Mouse (Mus musculus): ENCODE measurements around the gene Tagln. TPM values are rescaled to one million over a fixed set of nuclear protein-coding genes. Genes with fewer than 3 reads are reported as not detected.

Tagln gene
- polyA plus RNA-seq, 1 experiment from 2014 or later, result 13.5 TPM

GRCm38 (mm10) chr9:45931958-45932357, 3.9 kb downstream of the Tagln start:
- Histone ChIP-seq H3K4me3 (ENCODE audit: low read depth, low read length) (no peak overlapping the region), H3K9ac (ENCODE audit: low read length) (no peak overlapping the region), H3K9me3 (ENCODE audit: control insufficient read depth, low read length) (no peaks in the 10 kb centered on the region), H3K27me3 (ENCODE audit: control insufficient read depth, insufficient read depth, low read length) (no peaks in the 10 kb centered on the region), H3K4me2 (ENCODE audit: low read depth) (no peak overlapping the region), H3K27ac (ENCODE audit: low read depth, low read length) (no peak overlapping the region), H3K36me3 (ENCODE audit: control insufficient read depth, insufficient read depth, low read length) (peaks cover 6% of the 10 kb centered on the region), H3K4me1 (ENCODE audit: control insufficient read depth, insufficient read depth, low read length) (0 out of 2 replicates have a peak, but pooled peaks cover 3% of the 10 kb centered on the region)
- no peak for ATAC-seq (ENCODE audit: insufficient read depth, low FRiP score, low TSS enrichment)
- DNase-seq (ENCODE audit: low spot score), result no peak
- 84% methylated on average over 1 of the region's 1 CpGs for WGBS

DNA sequence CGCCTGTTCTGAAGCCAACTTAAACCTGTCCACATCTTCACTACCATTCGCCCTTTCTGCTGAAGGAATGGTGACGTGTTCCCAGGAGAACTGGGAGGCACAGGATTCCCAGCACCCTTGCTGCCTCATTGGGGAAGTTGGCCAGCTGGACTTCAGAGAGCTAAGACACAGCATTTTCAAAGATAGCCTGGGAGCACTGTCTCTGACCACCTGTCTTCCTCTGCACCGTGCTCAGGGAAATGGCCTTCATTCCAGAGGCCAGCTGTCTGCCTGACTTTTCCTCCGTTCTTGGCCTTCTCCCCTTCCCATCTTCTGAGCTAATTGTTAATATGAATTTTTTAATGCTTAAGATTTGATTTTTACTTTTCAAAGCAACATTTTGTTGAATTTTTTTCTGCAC, 6.6 kb downstream of the Tagln start:
- Histone ChIP-seq H3K9ac (ENCODE audit: low read length) (no peak overlapping the region), H3K4me2 (ENCODE audit: low read depth) (no peak overlapping the region), H3K4me3 (ENCODE audit: low read depth, low read length) (no peak overlapping the region), H3K27ac (ENCODE audit: low read depth, low read length) (no peak overlapping the region), H3K4me1 (ENCODE audit: control insufficient read depth, insufficient read depth, low read length) (no peaks in the 10 kb centered on the region), H3K27me3 (ENCODE audit: control insufficient read depth, insufficient read depth, low read length) (no peaks in the 10 kb centered on the region), H3K36me3 (ENCODE audit: control insufficient read depth, insufficient read depth, low read length) (peaks cover 6% of the 10 kb centered on the region), H3K9me3 (ENCODE audit: control insufficient read depth, low read length) (no peaks in the 10 kb centered on the region)
- DNase-seq (ENCODE audit: low spot score) (no peak), ATAC-seq (ENCODE audit: insufficient read depth, low FRiP score, low TSS enrichment) (no peak)
- WGBS, result 91% methylated on average over 5 of the region's 5 CpGs

- H3K27me3 ChIP-seq (ENCODE audit: control insufficient read depth, insufficient read depth, low read length), result no peaks in the 10 kb centered on the region
- no peak overlapping the region for H3K4me2 ChIP-seq (ENCODE audit: low read depth)
- H3K9ac ChIP-seq (ENCODE audit: low read length), result no peak overlapping the region
- DNase-seq (ENCODE audit: low spot score), result no peak
- H3K27ac ChIP-seq (ENCODE audit: low read depth, low read length), result no peak overlapping the region
- H3K4me1 ChIP-seq (ENCODE audit: control insufficient read depth, insufficient read depth, low read length), result no peaks in the 10 kb centered on the region
- no peaks in the 10 kb centered on the region for H3K9me3 ChIP-seq (ENCODE audit: control insufficient read depth, low read length)
- ATAC-seq (ENCODE audit: insufficient read depth, low FRiP score, low TSS enrichment), result no peak
- 76% methylated on average over 1 of the region's 1 CpGs for WGBS
- H3K36me3 ChIP-seq (ENCODE audit: control insufficient read depth, insufficient read depth, low read length), result no peaks in the 10 kb centered on the region; the same call in 1 of the 2 replicates
- no peak overlapping the region for H3K4me3 ChIP-seq (ENCODE audit: low read depth, low read length)
Measured at GRCm38 (mm10) chr9:45919895-45920294, 16.0 kb downstream of the Tagln start.

DNA sequence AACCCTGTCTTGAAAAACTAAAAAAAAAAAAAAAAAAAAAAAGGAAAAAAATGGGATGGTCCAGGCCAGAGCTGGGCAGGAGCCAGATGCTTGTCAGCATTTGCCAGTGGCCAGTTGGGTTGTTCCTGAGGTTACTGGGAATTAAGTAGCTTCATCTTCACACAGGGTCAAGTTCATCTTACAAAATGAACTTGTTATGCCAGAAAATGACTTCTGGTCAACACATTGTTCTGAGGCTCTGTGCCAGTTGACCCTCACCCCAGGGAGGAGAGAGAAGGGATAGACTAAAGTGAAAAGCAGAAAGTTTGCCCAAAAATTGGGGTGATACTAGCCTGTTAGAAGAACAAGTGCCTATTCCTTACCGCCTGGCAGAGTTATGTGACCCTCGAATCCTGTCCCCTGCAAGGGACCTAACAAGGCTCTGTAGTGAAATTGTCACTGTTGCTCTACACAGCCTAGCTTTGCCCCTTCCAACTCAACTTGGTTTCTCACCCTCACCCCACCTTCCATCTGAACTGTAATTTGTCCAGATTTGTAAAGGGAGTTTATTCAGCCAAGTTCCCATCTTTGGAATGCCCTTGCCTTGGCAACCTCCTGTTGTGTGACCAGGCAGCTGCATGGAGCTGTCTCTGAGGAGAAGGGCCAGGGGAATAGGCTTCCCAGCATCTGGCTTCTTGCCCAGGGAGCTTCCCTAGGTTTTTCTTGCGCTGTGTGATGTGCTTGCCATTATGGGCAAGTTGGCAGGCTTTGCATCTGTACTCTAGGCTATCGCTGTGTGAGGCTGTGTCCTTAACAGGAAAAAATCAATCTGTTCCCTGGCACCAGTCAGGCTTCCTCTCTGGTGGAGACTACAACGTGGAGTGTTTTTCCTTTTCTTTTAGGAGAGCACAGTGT, 18.6 kb downstream of the Tagln start:
- WGBS, result 89% methylated on average over 5 of the region's 5 CpGs
- Histone ChIP-seq H3K36me3 (ENCODE audit: control insufficient read depth, insufficient read depth, low read length) (peaks cover 2% of the 10 kb centered on the region; the same call in 1 of the 2 replicates), H3K4me3 (ENCODE audit: low read depth, low read length) (no peak overlapping the region), H3K27ac (ENCODE audit: low read depth, low read length) (no peak overlapping the region), H3K9ac (ENCODE audit: low read length) (no peak overlapping the region), H3K27me3 (ENCODE audit: control insufficient read depth, insufficient read depth, low read length) (no peaks in the 10 kb centered on the region), H3K4me2 (ENCODE audit: low read depth) (no peak overlapping the region), H3K9me3 (ENCODE audit: control insufficient read depth, low read length) (no peaks in the 10 kb centered on the region), H3K4me1 (ENCODE audit: control insufficient read depth, insufficient read depth, low read length) (no peaks in the 10 kb centered on the region)
- ATAC-seq (ENCODE audit: insufficient read depth, low FRiP score, low TSS enrichment) (no peak), DNase-seq (ENCODE audit: low spot score) (no peak)

DNA sequence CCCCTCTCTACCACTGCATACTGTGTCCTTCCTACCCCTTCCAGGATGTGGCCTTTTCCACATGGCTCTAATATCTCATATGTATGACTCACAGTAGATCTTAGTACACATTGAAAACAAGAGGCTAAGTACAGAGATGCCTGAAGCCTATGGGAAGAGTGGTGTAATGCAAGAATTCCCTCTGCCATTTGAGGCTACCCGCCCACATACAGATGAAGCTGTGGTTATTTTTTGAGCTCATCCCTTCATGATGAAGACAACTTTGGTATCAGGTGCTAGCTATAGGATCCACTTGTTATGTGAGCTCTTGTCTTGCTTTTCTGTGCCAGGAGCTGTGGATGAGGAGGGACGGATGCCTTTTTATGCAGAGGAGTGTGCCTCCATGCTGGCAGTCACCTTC, 20.2 kb downstream of the Tagln start:
- Histone ChIP-seq H3K36me3 (ENCODE audit: control insufficient read depth, insufficient read depth, low read length) (peaks cover 2% of the 10 kb centered on the region; the same call in 1 of the 2 replicates), H3K4me2 (ENCODE audit: low read depth) (no peak overlapping the region), H3K4me3 (ENCODE audit: low read depth, low read length) (no peak overlapping the region), H3K4me1 (ENCODE audit: control insufficient read depth, insufficient read depth, low read length) (no peaks in the 10 kb centered on the region), H3K9me3 (ENCODE audit: control insufficient read depth, low read length) (no peaks in the 10 kb centered on the region), H3K27ac (ENCODE audit: low read depth, low read length) (no peak overlapping the region), H3K9ac (ENCODE audit: low read length) (no peak overlapping the region), H3K27me3 (ENCODE audit: control insufficient read depth, insufficient read depth, low read length) (no peaks in the 10 kb centered on the region)
- no peak for ATAC-seq (ENCODE audit: insufficient read depth, low FRiP score, low TSS enrichment)
- WGBS, result 95% methylated on average over 2 of the region's 2 CpGs
- DNase-seq (ENCODE audit: low spot score), result no peak

DNA sequence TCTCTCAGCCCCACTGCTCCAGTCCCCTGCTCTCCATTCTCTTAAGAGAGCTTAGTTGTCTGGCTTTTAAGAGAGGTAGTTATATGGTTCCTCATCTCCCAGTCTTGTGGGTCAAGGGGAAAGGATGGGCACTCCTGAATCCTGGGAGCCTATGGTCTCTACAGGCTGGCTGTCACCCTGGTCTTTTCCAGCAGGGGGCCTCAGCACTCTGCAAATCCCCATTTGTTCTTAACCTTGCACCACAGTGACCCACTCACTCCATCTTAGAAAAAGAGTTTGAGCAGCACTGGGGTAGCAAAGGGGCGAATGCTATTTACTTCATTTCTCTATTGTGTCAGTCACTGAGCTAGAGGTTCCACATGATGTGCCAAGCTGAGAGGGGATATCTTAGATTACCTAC, 24.2 kb downstream of the Tagln start:
- H3K4me1 ChIP-seq (ENCODE audit: control insufficient read depth, insufficient read depth, low read length), result peaks cover 7% of the 10 kb centered on the region
- H3K36me3 ChIP-seq (ENCODE audit: control insufficient read depth, insufficient read depth, low read length), result peaks cover 7% of the 10 kb centered on the region; the same call in 1 of the 2 replicates
- no peaks in the 10 kb centered on the region for H3K27me3 ChIP-seq (ENCODE audit: control insufficient read depth, insufficient read depth, low read length)
- ATAC-seq (ENCODE audit: insufficient read depth, low FRiP score, low TSS enrichment), result no peak
- H3K4me2 ChIP-seq (ENCODE audit: low read depth), result no peak overlapping the region
- H3K9me3 ChIP-seq (ENCODE audit: control insufficient read depth, low read length), result no peaks in the 10 kb centered on the region
- no peak overlapping the region for H3K27ac ChIP-seq (ENCODE audit: low read depth, low read length)
- no peak overlapping the region for H3K9ac ChIP-seq (ENCODE audit: low read length)
- 87% methylated on average over 1 of the region's 1 CpGs for WGBS
- peak; percentile 44 for DNase-seq (ENCODE audit: low spot score)
- no peak overlapping the region for H3K4me3 ChIP-seq (ENCODE audit: low read depth, low read length)

- Histone ChIP-seq H3K36me3 (ENCODE audit: control insufficient read depth, insufficient read depth, low read length) (peaks cover 7% of the 10 kb centered on the region; the same call in 1 of the 2 replicates), H3K27me3 (ENCODE audit: control insufficient read depth, insufficient read depth, low read length) (no peaks in the 10 kb centered on the region), H3K4me1 (ENCODE audit: control insufficient read depth, insufficient read depth, low read length) (peaks cover 7% of the 10 kb centered on the region), H3K9ac (ENCODE audit: low read length) (no peak overlapping the region), H3K27ac (ENCODE audit: low read depth, low read length) (no peak overlapping the region), H3K9me3 (ENCODE audit: control insufficient read depth, low read length) (no peaks in the 10 kb centered on the region), H3K4me3 (ENCODE audit: low read depth, low read length) (no peak overlapping the region), H3K4me2 (ENCODE audit: low read depth) (no peak overlapping the region)
- DNase-seq (ENCODE audit: low spot score), result no peak
- no peak for ATAC-seq (ENCODE audit: insufficient read depth, low FRiP score, low TSS enrichment)
- 86% methylated on average over 3 of the region's 3 CpGs for WGBS
Measured at GRCm38 (mm10) chr9:45910995-45911394, 24.9 kb downstream of the Tagln start.

GRCm38 (mm10) chr9:45907078-45907428, 28.8 kb downstream of the Tagln start:
- no peak for DNase-seq (ENCODE audit: low spot score)
- peak; percentile 53; the same call in 1 of the 2 replicates for ATAC-seq (ENCODE audit: insufficient read depth, low FRiP score, low TSS enrichment)
- H3K36me3 ChIP-seq (ENCODE audit: control insufficient read depth, insufficient read depth, low read length), result peaks cover 6% of the 10 kb centered on the region; the same call in 1 of the 2 replicates
- no peaks in the 10 kb centered on the region for H3K27me3 ChIP-seq (ENCODE audit: control insufficient read depth, insufficient read depth, low read length)
- no peaks in the 10 kb centered on the region for H3K9me3 ChIP-seq (ENCODE audit: control insufficient read depth, low read length)
- peak overlapping the region; percentile 95 for H3K4me3 ChIP-seq (ENCODE audit: low read depth, low read length)
- under 1% methylated on average over 19 of the region's 19 CpGs for WGBS
- H3K27ac ChIP-seq (ENCODE audit: low read depth, low read length), result peak overlapping the region; percentile 90
- H3K4me2 ChIP-seq (ENCODE audit: low read depth), result peak overlapping the region; percentile 91
- H3K9ac ChIP-seq (ENCODE audit: low read length), result peak overlapping the region; percentile 89
- H3K4me1 ChIP-seq (ENCODE audit: control insufficient read depth, insufficient read depth, low read length), result peaks cover 14% of the 10 kb centered on the region
